Mouse (Mus musculus) hematopoietic stem cell, adult 5-6 weeks (primary cell): ENCODE measurements at regions not wholly inside any gene's neighbourhood (a gene's known extent, or its start where the extent isn't known, plus 50 kb on each side); places are given as distances from the start of the nearest gene placed in this dataset.

ENCODE experiments used
- ATAC-seq, 2 experiments: fragments of 125-278 bp in 1 of 2; replicated peaks in 1 of 2; 2 replicates each; pipeline ENCODE4 v1.8.0; 2016 to 2017; ENCODE audit warnings: inconsistent platforms in 2 of 2, mild to moderate bottlenecking in 2 of 2, moderate number of reproducible peaks in 2 of 2, low read depth in 1 of 2, moderate TSS enrichment in 1 of 2; ENCODE audit not compliant: low FRiP score in 2 of 2, poor library complexity in 2 of 2, severe bottlenecking in 2 of 2, insufficient read depth in 1 of 2, low TSS enrichment in 1 of 2

DNA sequence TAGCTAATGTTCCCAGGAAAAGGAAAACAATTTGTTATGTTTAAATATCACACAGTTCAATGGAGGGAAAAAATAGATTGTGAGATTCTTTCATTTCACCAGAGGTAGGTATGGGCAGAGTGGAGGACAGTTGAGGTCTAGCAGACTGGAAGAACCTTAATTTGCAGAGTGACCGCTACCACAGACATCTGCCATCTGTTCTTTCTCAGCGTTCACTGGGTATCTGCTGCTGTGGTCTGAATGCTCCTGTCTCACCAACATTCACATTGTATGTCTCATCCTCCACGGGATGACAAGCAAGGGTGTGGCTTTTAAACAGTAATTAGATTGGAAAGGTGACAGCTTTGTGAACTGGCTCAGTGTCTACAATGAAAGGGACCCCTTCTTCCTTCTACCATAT is 198.5 kb downstream of the Fam84b start:
- no peak for ATAC-seq

DNA sequence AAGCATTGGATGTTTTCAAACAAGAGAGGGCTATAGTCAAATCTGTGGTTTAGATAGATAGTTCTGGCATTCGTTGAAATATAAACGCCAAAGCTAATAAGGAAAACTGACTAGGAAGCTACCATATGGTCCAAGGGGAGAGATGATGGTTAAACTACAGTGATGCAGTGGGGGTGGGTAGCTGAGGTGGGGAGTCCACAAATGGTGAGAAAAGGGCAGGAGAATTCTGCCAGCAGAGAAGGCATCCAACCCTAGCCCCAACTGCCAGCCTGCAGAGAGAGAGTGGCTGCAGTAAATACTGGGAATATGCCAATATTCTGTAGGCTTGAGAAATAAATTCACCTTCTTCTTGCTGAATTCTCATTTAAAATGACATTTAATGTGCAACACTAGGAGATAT is 204.3 kb downstream of the Fam84b start:
- ATAC-seq = no peak

DNA sequence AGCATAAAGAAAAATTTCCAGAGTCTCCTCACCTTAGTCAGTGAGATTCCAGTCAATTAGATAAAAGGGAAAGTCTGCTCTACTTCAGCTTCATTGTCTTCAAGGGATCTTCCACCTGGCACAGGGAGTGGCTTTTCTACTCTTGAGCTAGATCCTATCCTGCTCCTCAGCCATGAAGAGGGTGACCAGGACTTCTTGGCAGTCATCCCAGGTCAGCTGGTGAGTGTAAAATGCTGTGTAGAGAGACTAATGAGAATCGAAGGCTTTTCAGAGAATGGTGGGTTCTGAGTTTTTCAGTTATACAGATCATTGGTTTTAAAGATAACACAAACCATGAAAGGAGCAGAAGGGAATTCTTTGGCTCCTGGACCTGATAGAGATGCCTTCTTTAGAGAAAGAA is 211.8 kb downstream of the Fam84b start:
- no peak for ATAC-seq

DNA sequence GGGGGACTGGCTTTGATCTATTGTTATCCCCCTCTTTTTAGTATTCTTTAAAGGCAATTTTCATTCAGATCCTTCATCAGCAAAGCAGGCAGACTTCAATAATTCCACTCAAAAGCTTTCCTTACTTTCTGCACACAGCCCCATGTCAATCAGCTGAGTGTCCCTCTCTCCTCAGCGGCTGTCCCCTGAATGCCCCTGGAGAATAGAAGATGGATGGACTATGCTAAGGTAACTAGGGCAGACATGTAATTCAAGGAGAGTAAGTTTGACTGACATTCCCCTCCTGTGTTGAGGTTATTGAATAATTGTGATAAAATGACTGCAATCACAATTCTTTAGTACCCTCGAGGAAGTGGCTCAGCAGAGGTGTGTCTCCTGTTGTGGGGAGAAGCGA is 220.1 kb downstream of the Fam84b start:
- no peak for ATAC-seq

DNA sequence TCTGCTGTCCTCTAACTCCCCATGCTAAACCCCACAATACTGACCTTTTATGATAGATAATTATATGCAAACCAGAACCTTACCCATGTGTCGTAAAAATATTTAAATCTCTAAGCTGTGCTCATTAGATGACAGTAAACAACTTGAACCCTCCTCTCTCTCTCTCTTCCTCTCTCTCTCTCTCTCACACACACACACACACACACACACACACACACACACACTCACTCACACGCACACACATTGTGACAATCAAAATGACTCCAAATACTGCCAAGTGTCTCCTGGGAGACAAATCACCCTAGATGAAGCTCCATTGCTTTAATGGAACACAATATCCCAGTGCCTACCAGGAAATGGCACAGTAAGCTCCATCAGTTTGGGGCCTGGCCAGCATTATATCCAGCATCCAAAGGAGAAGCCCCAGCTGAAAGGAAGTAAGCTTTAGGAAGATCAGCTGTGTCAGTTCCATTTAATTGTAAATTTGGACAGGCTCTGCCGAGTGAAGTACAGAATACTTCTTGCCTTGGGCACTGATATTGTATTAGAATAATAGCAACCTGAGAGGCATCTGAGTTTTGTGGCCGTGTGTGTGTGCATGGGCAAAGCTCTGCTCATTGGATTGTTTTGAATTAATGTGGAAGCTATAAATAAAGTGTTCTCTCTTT is 220.7 kb downstream of the Fam84b start:
- ATAC-seq = no peak

DNA sequence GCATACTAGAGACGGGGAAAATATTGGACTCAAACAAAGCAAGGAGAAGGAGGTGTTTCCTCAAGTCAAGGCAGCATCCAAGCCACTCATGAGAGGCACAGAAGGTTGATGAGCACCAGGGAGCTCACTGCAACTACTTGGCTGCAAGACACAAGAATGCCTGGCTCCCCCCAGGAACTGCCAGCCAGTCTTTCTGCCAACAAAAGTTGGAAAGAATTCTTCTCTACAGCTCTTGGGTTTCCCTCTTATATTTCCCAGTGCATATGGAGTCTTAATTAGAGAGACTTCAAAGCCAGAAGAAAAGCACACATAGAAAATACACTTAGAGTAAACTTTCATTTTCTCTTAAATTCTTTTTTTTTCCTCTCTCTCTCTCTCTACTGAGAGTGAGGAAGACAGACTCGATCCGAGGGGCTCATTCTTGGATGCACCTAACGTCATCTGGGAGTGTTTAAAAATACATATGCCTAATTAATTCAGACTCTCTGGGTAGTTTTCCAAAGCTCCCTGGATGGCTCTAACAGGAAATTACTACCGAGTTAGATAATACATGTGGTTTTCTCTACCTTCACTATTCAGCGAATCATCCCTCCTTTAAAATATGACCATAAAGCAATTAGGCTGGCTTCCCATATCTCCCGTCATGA is 222.7 kb downstream of the Fam84b start:
- no peak for ATAC-seq

DNA sequence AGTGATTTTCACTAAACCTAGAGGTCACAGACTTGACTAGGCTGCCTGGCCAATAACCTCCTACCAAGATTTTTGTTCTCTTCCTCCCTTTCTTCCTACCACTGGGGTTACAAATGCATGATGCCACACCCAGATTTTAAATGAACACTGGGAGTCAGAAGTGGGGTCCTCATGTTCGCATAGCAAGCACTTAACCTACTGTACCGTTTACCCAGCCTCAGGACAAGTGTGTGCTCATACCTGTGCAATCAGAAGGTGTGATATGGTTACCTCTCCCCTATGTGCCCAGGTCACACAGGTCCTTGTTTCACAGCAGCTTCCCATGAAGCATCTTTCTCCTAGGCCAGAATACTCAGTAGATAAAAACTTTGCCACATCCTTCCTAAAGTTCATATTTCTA is 234.8 kb downstream of the Fam84b start:
- ATAC-seq = no peak

DNA sequence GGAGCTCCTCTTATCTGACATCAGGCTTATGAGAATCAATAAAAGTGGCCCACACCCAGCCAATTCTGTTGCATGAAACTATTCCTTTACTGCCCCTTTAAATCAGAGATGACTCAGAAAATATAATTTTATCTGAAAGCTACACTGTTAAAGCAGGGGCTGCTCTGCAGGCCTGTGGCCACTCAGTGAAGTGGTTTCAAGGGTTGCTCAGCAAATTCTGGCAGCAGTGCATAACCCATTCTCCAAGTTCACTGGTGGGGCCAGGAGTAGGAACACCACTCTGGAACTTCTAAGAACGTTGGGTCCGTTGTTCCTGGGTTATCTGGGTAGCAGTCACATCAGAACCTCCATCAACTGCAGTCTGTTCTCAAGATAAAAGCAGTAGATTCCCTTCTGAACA is 236.2 kb downstream of the Fam84b start:
- ATAC-seq = no peak

DNA sequence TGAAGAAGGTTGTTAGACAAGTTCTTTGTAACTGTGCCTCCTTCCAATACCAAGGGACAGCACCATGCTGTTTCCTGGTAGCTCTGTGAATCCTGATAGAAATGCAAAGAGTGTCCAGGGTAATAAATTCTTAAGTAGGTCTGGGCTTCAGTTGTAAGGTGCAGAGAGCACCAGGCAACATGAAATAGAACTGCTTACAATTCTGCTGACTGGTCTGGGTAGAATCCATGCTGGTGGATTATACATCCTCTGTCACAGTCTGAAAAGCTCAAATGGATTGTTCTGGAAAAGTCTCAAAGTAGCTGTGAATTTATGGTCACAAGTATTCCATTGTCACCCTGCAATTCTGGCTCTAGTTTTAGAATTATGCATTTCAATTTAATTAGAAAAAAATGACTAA is 251.7 kb downstream of the Fam84b start:
- ATAC-seq = no peak

DNA sequence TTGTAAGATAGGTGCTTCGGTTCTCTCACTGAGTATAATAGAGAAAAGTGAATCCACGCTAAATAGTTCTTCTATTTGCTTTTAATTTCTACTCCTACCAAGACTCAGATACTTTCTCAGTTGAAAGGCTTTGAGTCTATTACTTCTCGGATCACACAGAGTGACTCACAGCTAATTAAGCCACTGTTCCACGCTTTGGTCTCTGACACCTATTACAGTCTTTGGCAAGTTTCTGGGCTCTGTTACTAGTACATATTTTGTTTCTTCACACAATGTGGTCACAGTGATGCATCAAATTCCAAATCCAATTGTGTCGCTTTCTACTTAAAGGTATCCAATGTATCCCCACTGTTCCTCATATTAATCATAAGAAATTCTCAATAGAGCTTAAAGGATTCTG is 276.5 kb downstream of the Fam84b start:
- no peak for ATAC-seq

DNA sequence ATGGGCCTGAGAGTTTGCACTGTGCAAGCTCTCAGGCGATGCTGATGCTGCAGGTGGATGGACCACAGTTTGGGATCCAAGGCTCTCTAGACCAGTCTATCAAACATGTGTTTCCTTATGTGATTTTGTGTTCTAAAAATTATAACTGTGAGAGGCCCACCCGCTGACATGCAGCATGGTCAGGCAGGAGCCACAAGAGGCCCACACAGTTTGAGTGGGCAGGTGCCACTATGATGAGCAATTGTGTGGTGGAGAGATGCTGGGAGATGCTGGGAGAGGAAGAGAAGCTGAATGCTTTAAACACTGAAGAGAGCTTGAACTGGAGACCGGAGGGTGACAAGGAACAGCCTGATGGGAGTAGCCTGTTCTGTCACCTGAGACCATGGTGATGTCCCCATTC is 287.3 kb downstream of the Fam84b start:
- ATAC-seq = no peak

DNA sequence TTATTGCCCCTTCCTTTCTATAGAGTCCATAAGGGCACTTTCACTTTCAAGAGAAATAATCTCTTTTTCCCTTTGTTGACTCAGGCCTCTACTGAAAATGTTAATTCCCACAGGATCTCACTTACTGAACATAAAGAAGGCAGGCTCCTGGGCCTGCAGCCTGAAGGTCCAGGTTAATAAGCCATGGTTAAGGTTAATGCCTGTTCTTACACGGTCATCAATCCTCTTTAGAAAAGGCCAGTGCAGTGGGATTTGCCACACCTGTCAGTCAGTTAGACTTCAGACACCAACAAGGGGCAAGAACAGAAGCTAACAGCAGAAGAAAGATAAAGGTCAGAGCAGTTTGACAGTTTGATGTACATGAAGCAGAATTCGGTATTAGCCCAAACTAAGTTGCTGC is 288.6 kb downstream of the Fam84b start:
- ATAC-seq = no peak

DNA sequence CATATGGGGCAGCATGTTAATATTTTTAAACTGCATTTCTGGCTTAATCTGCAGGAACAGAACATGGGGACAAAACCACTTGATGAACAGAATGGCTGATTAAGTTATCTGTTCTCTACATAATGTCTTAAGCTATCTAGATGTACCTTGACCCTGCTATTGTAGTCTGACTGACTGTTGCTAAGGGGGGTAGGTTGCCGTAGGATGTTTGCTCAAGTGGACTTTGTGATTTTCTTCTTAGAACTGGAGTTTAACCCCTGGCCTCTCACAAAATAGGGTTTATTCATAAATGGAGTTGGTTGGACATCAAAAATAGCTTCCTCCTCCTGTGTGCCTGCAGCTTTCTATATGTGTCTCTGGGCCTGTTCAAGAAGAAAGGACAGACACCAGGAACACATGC is 292.9 kb downstream of the Fam84b start:
- ATAC-seq = no peak

DNA sequence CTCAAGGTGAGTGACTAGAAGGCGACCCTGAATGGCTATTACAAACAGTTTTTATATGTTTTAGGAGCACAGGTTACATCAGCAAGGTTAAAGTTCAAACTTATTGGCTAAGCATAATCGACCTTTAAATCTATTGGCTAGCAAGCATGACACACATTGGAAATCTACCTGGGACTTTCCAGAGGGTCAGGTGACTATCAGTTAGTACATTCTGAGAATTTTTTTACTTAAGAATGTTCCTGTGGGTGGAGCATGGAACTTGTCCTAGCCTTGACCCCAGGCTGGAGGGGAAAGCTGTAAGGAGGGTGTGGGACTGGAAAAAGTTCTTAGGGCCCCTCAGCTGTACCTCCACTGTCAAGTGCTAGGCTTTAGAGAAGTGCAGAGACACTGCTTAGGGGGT is 297.9 kb downstream of the Fam84b start:
- no peak for ATAC-seq

DNA sequence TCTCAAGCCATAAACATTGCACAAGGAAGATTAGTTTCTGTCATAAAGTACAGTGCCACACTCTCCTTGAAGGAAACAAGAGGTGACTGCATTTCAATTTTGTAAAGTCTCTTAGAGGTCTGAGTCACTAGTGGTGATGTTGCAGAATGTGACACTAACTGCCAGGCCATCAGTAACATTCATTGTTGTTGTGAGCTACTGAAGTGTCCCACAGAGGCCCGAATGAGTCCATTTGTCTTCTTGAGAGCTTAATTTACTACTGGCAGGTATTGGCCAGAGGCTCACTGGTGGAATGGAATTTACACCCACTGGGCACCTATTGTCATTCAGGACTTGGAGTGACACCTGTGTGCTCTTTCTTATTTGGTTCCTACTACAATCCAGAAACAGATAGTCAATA is 299.0 kb downstream of the Fam84b start:
- no peak for ATAC-seq

DNA sequence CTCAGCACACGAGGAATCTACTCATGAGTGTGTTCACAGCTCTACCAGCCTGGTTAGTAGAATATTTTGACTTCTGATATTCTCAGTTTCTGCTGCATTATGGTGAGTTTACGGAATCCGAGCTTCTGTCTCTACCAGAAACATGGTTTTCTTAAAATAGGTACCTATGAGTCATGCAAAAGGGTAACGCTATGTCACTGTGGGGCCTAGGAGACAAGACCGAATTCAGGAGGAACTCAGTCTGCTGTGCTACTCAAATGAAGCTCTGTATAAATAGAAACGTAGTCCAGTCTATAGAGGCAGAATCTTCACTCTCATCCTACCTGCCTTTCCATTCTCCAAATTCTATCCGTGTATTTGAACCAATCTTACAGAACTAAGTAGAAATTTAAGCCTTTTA is 305.5 kb downstream of the Fam84b start:
- no peak for ATAC-seq

DNA sequence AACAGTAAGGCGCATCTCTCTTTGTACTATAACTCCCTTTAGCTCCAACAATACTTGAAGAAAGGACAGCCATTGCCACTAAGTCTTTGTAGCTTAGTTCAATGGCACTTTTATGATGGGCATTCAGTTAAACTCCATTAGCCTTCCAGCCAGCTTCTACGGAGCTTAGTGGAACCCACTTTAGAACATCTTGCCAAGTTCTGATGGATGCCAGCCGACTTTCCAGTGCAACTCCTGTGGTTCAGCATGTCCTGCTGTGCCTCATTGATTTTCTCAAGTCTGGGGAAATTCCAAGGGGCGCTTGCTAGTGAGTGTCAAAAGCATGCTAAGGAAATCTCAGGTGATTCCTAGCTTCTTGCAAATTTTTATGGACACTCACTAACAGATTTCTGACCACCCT is 316.4 kb downstream of the Fam84b start:
- ATAC-seq = no peak

DNA sequence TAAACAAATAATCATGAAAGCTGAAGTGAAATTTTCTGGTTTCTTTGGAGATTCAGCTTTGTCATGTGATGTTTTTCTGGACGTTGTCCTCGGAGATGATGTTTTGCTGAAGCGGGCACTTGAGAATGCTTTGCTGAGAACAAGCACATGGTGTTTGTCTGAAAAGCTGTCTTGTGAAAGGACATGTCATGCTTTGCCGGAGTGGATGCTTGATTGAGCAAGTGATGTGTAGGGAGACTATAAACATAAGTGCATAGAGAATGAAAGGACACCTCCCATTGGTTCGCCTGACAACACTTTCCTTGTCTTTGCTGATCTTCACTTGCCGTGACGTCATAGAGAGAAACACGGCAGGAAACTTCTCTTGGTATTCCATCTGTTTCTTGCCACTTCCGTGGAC is 318.9 kb downstream of the Fam84b start:
- no peak for ATAC-seq

DNA sequence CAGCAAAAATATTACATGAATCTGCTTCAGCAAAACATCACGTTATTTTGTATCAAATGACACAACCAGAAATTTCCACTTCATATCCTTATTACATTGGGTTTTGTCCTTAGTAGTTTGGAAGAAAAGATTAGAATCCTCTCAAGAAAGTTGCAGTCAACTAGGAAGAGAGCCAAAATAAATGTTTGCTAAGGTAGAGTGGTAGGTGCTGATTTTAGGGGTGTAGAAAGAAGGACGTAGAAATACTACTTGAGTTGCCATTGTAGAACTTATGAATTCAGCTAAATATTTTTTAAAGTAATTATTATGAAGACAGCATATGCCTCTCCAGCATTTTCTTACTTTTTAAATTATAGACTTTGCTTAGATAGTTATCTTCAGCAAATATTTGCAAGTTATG is 336.8 kb downstream of the Fam84b start:
- no peak for ATAC-seq
